Mouse (Mus musculus) right cerebral cortex, adult 18-20 months (tissue): ENCODE measurements around the gene Mrgpre.

ENCODE experiments used
- DNase-seq: peaks from one replicate; pipeline ENCODE4 v3.0.0; 2022; ENCODE audit warnings: mixed read lengths

Mrgpre gene

DNA sequence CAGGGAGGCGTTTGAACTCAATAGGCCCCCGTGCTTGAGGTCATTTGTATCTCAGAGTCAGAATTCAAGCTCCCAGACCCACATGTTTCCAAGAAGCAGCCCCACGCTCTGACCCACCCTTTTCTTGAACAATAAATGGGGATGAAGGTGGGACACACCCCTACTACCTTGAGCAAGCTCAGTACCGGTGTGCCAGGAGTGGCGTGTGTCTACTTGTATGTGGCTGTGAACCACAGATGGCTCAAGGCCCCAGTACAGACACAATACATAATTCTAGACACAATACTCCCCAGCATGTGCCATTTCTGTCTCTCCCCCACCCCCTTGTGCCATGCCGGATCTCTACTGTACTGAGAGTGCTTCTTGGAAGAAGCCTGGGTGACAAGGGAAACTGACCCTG is 46.1 kb downstream of the Mrgpre start:
- no peak for DNase-seq

DNA sequence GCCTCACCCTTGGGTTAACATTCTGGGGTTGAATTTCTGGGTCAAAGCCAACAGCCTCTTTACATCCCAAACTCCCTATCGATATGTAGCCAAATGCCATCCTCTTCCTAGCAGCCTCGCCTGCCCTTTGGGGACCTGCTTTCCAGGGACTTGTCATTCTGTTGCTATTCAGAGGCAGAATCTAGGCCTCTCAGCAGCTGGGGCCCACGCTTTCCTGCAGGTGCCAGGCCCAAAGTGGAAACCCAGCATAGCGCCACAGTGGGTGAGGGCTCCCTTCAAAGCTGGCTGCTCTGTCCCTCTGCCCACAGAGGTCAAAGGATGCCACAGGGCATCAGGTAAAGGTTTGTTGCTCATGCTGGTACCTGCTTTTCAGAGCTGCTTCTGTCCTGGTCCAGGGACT is 50.6 kb downstream of the Mrgpre start:
- peak; percentile 54 for DNase-seq

DNA sequence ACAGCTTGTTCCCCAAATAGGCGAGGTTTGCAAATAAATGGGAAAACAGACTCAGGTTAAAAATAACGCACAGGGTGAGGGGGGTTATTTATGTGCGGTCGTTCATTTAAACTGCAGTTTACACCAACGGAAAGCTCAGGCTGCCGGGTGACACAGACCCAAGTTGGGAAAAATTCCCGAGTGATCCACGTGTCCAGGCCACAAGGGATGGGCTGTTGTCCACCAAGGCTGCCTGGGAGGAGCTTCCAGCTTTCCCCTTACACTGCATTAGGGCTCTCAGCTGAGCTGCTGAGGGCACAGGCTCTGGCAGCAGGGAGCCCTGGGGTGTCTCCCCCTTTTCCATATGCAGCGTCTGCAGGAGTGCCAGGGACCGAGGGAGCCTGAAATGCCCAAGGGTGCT is 54.4 kb downstream of the Mrgpre start:
- DNase-seq: no peak
